Mouse (Mus musculus) liver, embryonic 12.5 days (tissue): ENCODE data around the gene Cdkn1b. TPM values are rescaled to one million over a fixed set of nuclear protein-coding genes. Genes with fewer than 3 reads are reported as not detected.

Experiments
- ATAC-seq: fragments of 200-750 bp; cut with Nextera tagmentation; 2 replicates; pipeline ENCODE4 v1.8.0; 2017; ENCODE audit warnings: moderate number of reproducible peaks, mild to moderate bottlenecking, moderate library complexity
- H3K27ac ChIP-seq: fragments of 300-500 bp; sonication (generic); 2 replicates; pipeline ENCODE4 v1.5.1; 2016; ENCODE audit warnings: mild to moderate bottlenecking
- H3K27me3 ChIP-seq: fragments of 300-500 bp; sonication (generic); replicated peaks from 2 replicates; pipeline ENCODE4 v1.6.1; 2016; ENCODE audit warnings: mild to moderate bottlenecking, moderate library complexity
- H3K36me3 ChIP-seq: fragments of 300-500 bp; sonication (generic); 2 replicates; pipeline ENCODE4 v1.6.1; 2016; ENCODE audit warnings: mild to moderate bottlenecking, moderate library complexity
- H3K4me1 ChIP-seq: fragments of 300-500 bp; sonication (generic); 2 replicates; pipeline ENCODE4 v1.6.1; 2016
- H3K4me2 ChIP-seq: fragments of 300-500 bp; sonication (generic); 2 replicates; pipeline ENCODE4 v1.6.1; 2016; ENCODE audit warnings: mild to moderate bottlenecking, moderate library complexity
- H3K4me3 ChIP-seq: fragments of 300-500 bp; sonication (generic); 2 replicates; pipeline ENCODE4 v1.5.1; 2016; ENCODE audit warnings: mild to moderate bottlenecking, moderate library complexity
- H3K9ac ChIP-seq: fragments of 300-500 bp; sonication (generic); 2 replicates; pipeline ENCODE4 v1.6.1; 2016; ENCODE audit warnings: mild to moderate bottlenecking, moderate library complexity
- H3K9me3 ChIP-seq: fragments of 300-500 bp; sonication (generic); replicated peaks from 2 replicates; pipeline ENCODE4 v1.6.1; 2016; ENCODE audit warnings: mild to moderate bottlenecking, moderate library complexity
- WGBS: fragments of 180-500 bp; shearing (Covaris S2); methylation state at CpG from one replicate; pipeline ENCODE4 v1.1.7; 2016; ENCODE audit not compliant: insufficient replicate concordance; 5-methylcytosine and 5-hydroxymethylcytosine counted together
- polyA plus RNA-seq: library from polyadenylated mRNA; unstranded; fragments of >200 nt; fragmentation: Nextera tagmentation; extraction: Ambion mirVana; gene quantifications from 2 replicates; pipeline ENCODE4 v1.2.1, GENCODE M21; 2016

The Cdkn1b gene
- polyA plus RNA-seq, 1 experiment from 2014 or later: 9.5 TPM

GRCm38 (mm10) chr6:134925673-134926337 is 5.6 kb downstream of the Cdkn1b start:
- Histone ChIP-seq H3K27me3 (no peaks in the 10 kb centered on the region), H3K9me3 (no peaks in the 10 kb centered on the region), H3K4me3 (peak overlapping the region; percentile 11; the same call in 1 of the 2 replicates), H3K4me1 (peaks cover 50% of the 10 kb centered on the region), H3K9ac (peak overlapping the region; percentile 41), H3K27ac (peak overlapping the region; percentile 36; the same call in 1 of the 2 replicates), H3K36me3 (peaks cover 29% of the 10 kb centered on the region), H3K4me2 (peak overlapping the region; percentile 41)
- no peak for ATAC-seq
- WGBS: 68% methylated on average over 4 of the region's 4 CpGs

- Histone ChIP-seq H3K9ac (peak overlapping the region; percentile 95), H3K4me3 (peak overlapping the region; percentile 82), H3K9me3 (no peaks in the 10 kb centered on the region), H3K4me1 (peaks cover 55% of the 10 kb centered on the region), H3K4me2 (peak overlapping the region; percentile 96), H3K27ac (peak overlapping the region; percentile 100), H3K36me3 (peaks cover 33% of the 10 kb centered on the region), H3K27me3 (no peaks in the 10 kb centered on the region)
- no peak for ATAC-seq
- WGBS: 30% methylated on average over 3 of the region's 3 CpGs
Measured at GRCm38 (mm10) chr6:134926338-134926705, 6.1 kb downstream of the Cdkn1b start.

- Histone ChIP-seq H3K27ac (peak overlapping the region; percentile 100), H3K27me3 (no peaks in the 10 kb centered on the region), H3K9me3 (no peaks in the 10 kb centered on the region), H3K4me3 (peak overlapping the region; percentile 82), H3K4me1 (peaks cover 57% of the 10 kb centered on the region), H3K4me2 (peak overlapping the region; percentile 96), H3K9ac (peak overlapping the region; percentile 95), H3K36me3 (peaks cover 31% of the 10 kb centered on the region)
- peak; percentile 50 for ATAC-seq
- under 1% methylated on average over 63 of the region's 63 CpGs for WGBS
Measured at GRCm38 (mm10) chr6:134926803-134927594, 6.8 kb downstream of the Cdkn1b start.

- H3K27ac ChIP-seq: peak overlapping the region; percentile 100
- H3K9me3 ChIP-seq: no peaks in the 10 kb centered on the region
- WGBS: 1% methylated on average over 13 of the region's 13 CpGs
- peaks cover 32% of the 10 kb centered on the region for H3K36me3 ChIP-seq
- H3K27me3 ChIP-seq: no peaks in the 10 kb centered on the region
- H3K4me2 ChIP-seq: peak overlapping the region; percentile 96
- ATAC-seq: peak; percentile 8; the same call in 1 of the 2 replicates
- H3K4me3 ChIP-seq: peak overlapping the region; percentile 82
- H3K9ac ChIP-seq: peak overlapping the region; percentile 95
- H3K4me1 ChIP-seq: peaks cover 54% of the 10 kb centered on the region
Measured at GRCm38 (mm10) chr6:134927595-134928095, 7.4 kb downstream of the Cdkn1b start.

GRCm38 (mm10) chr6:134928096-134928888 is 8.1 kb downstream of the Cdkn1b start:
- Histone ChIP-seq H3K36me3 (peaks cover 34% of the 10 kb centered on the region), H3K4me2 (peak overlapping the region; percentile 96), H3K4me1 (peaks cover 55% of the 10 kb centered on the region), H3K27me3 (no peaks in the 10 kb centered on the region), H3K27ac (peak overlapping the region; percentile 100), H3K4me3 (peak overlapping the region; percentile 82), H3K9ac (peak overlapping the region; percentile 95), H3K9me3 (no peaks in the 10 kb centered on the region)
- ATAC-seq: peak; percentile 79
- WGBS: 0% methylated on average over 63 of the region's 63 CpGs

- Histone ChIP-seq H3K4me1 (peaks cover 55% of the 10 kb centered on the region), H3K9ac (peak overlapping the region; percentile 95), H3K4me3 (peak overlapping the region; percentile 82), H3K4me2 (peak overlapping the region; percentile 96), H3K27me3 (no peaks in the 10 kb centered on the region), H3K27ac (peak overlapping the region; percentile 100), H3K9me3 (no peaks in the 10 kb centered on the region), H3K36me3 (peaks cover 34% of the 10 kb centered on the region)
- WGBS: 1% methylated on average over 15 of the region's 15 CpGs
- ATAC-seq: peak; percentile 45
Measured at GRCm38 (mm10) chr6:134928889-134929310, 8.7 kb downstream of the Cdkn1b start.

- WGBS: 38% methylated on average over 4 of the region's 4 CpGs
- peak overlapping the region; percentile 100 for H3K27ac ChIP-seq
Measured at GRCm38 (mm10) chr6:134929926-134930325, 9.7 kb downstream of the Cdkn1b start.

GRCm38 (mm10) chr6:134930383-134930782 is 10.2 kb downstream of the Cdkn1b start:
- peak overlapping the region; percentile 95 for H3K9ac ChIP-seq
- ATAC-seq: no peak
- peak overlapping the region; percentile 96 for H3K4me2 ChIP-seq
- no peaks in the 10 kb centered on the region for H3K27me3 ChIP-seq
- H3K4me3 ChIP-seq: peak overlapping the region; percentile 82
- WGBS: 71% methylated on average over 7 of the region's 7 CpGs
- H3K9me3 ChIP-seq: no peaks in the 10 kb centered on the region
- H3K36me3 ChIP-seq: peaks cover 31% of the 10 kb centered on the region
- peaks cover 53% of the 10 kb centered on the region for H3K4me1 ChIP-seq
- peak overlapping the region; percentile 100 for H3K27ac ChIP-seq

More at GRCm38 (mm10) chr6:134929926-134930325, 9.7 kb downstream of the Cdkn1b start:
- Histone ChIP-seq H3K9me3 (no peaks in the 10 kb centered on the region), H3K36me3 (peaks cover 32% of the 10 kb centered on the region), H3K4me2 (peak overlapping the region; percentile 96), H3K9ac (peak overlapping the region; percentile 95), H3K4me1 (peaks cover 56% of the 10 kb centered on the region), H3K4me3 (peak overlapping the region; percentile 82), H3K27me3 (no peaks in the 10 kb centered on the region)
- no peak for ATAC-seq

GRCm38 (mm10) chr6:134931146-134931545 is 10.9 kb downstream of the Cdkn1b start:
- Histone ChIP-seq H3K4me3 (peak overlapping the region; percentile 82), H3K27ac (0 out of 2 replicates have a peak overlapping the region, but pooled peaks have one; percentile 100), H3K4me2 (peak overlapping the region; percentile 96), H3K9ac (peak overlapping the region; percentile 95), H3K36me3 (peaks cover 35% of the 10 kb centered on the region), H3K9me3 (no peaks in the 10 kb centered on the region), H3K4me1 (peaks cover 49% of the 10 kb centered on the region), H3K27me3 (no peaks in the 10 kb centered on the region)
- 92% methylated on average over 3 of the region's 3 CpGs for WGBS
- no peak for ATAC-seq

- peak overlapping the region; percentile 50; the same call in 1 of the 2 replicates for H3K9ac ChIP-seq
- H3K4me3 ChIP-seq: peak overlapping the region; percentile 15; the same call in 1 of the 2 replicates
- WGBS: 79% methylated on average over 12 of the region's 12 CpGs
- H3K27me3 ChIP-seq: no peaks in the 10 kb centered on the region
- H3K4me1 ChIP-seq: peaks cover 52% of the 10 kb centered on the region
- no peaks in the 10 kb centered on the region for H3K9me3 ChIP-seq
- H3K36me3 ChIP-seq: peaks cover 47% of the 10 kb centered on the region
- peak overlapping the region; percentile 96 for H3K4me2 ChIP-seq
- no peak overlapping the region for H3K27ac ChIP-seq
- ATAC-seq: no peak
Measured at GRCm38 (mm10) chr6:134932486-134933206, 12.4 kb downstream of the Cdkn1b start.

GRCm38 (mm10) chr6:134933207-134933558 is 13.0 kb downstream of the Cdkn1b start:
- 60% methylated on average over 2 of the region's 2 CpGs for WGBS
- no peaks in the 10 kb centered on the region for H3K27me3 ChIP-seq
- peaks cover 54% of the 10 kb centered on the region for H3K4me1 ChIP-seq
- peaks cover 47% of the 10 kb centered on the region for H3K36me3 ChIP-seq
- no peak overlapping the region for H3K27ac ChIP-seq
- ATAC-seq: no peak
- H3K9ac ChIP-seq: peak overlapping the region; percentile 50; the same call in 1 of the 2 replicates
- H3K4me2 ChIP-seq: peak overlapping the region; percentile 96
- H3K4me3 ChIP-seq: peak overlapping the region; percentile 15; the same call in 1 of the 2 replicates
- no peaks in the 10 kb centered on the region for H3K9me3 ChIP-seq
